Mouse (Mus musculus): ENCODE data around the gene Vmn2r97.
"Not testable (repeated sequence)": the region's sequence is repeated elsewhere in the genome, so short reads cannot be mapped to it uniquely, and the experiment has no call there.

The Vmn2r97 gene

DNA sequence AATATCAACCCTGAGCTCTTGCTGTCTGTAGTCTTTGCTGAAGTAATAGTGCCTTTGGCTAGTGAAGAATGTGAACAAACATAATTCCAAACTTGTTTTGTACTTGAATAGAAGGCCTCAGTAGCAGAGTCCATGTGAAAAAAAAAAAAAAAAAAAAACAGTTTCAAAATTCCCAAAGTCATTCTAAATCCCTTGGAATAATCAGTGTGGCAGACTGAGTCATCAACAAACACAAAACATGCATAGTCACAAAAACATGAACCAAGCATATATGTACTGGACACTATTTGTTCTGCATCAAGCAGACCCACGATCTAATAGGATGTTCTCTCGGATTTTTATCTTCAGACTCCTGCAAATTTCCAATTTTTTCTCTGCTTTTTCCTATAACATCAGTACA is at the start of gene Vmn2r97:
Gene Vmn2r97 (plus strand): TSS at position 301 of the 400 bp plus-strand sequence.
- DNase-seq (ENCODE audit: low spot score in 2 of 2): not testable (repeated sequence)

DNA sequence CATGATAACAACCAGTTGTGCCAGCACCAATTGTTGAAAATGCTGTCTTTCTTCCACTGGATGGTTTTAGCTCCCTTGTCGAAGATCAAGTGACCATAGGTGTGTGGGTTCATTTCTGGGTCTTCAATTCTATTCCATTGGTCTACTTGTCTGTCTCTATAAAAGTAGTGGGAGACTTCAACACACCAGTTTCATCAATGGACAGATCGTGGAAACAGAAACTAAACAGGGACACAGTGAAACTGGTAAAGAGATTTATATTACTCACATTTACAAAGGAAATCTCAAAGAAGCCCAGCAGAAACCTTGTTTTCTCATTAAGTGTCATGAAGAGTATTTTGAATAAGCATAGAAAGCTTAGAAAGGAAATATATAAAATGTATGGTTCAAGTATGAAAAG is 31.7 kb upstream of the Vmn2r97 start:
- not testable (repeated sequence) for DNase-seq (ENCODE audit: low spot score in 2 of 2)

DNA sequence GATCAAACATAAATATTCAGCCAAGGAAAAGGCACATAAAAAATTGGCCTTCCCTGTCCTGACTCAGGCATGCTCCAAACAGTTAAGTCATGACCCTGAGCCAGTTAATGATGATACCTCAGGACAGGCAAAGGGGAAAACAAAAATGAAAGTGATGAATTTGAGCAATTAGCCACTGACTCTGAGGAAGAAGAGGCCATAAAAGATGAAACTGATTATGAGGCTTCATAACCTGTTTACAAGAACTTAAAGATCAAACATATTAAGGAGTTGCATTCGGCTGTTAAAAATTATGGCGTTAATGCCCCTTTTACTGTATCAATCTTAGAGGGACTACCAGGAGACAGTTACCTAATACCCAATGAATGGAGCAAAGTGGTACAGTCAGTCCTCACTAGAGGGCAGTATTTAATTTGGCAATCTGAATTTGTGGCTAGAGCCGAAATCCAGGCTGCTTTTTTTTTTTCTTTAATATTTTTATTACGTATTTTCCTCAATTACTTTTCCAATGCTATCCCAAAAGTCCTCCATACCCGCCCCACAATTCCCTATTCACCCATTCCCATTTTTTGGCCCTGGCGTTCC is 24.3 kb upstream of the Vmn2r97 start:
- no peak for DNase-seq (ENCODE audit: low spot score in 2 of 2)

GRCm38 (mm10) chr17:18957800-18958199 is 43.7 kb downstream of the Vmn2r97 start:
- DNase-seq (ENCODE audit: low spot score in 2 of 2): not testable (repeated sequence)

GRCm38 (mm10) chr17:18968371-18969275 is 54.5 kb downstream of the Vmn2r97 start:
- no peak for DNase-seq (ENCODE audit: low spot score in 2 of 2)

Data from thymus, postnatal 10 days (tissue).